Mouse (Mus musculus): ENCODE data around the gene Cers6. TPM values are rescaled to one million over a fixed set of nuclear protein-coding genes. Genes with fewer than 3 reads are reported as not detected.

Cers6 gene
- polyA plus RNA-seq, 1 experiment from 2014 or later = 88.4 TPM

GRCm38 (mm10) chr2:69055174-69055573 is 193.9 kb downstream of the Cers6 start:
- Histone ChIP-seq H3K4me3 (replicated peaks; ENCODE audit: low read depth, low read length) (no peak overlapping the region), H3K27ac (replicated peaks; ENCODE audit: low read depth, low read length) (no peak overlapping the region), H3K4me1 (ENCODE audit: control insufficient read depth, insufficient read depth, low read length) (no peaks in the 10 kb centered on the region), H3K9ac (replicated peaks; ENCODE audit: low read length) (no peak overlapping the region), H3K36me3 (ENCODE audit: control insufficient read depth, insufficient read depth, low read length) (no peaks in the 10 kb centered on the region), H3K27me3 (ENCODE audit: control insufficient read depth, insufficient read depth, low read length) (no peaks in the 10 kb centered on the region), H3K4me2 (ENCODE audit: low read length) (no peak overlapping the region), H3K9me3 (ENCODE audit: control insufficient read depth, low read length) (no peaks in the 10 kb centered on the region)
- 96% methylated on average over 6 of the region's 6 CpGs for WGBS
- ATAC-seq (ENCODE audit: low FRiP score, low TSS enrichment) (no peak), DNase-seq (no peak)

DNA sequence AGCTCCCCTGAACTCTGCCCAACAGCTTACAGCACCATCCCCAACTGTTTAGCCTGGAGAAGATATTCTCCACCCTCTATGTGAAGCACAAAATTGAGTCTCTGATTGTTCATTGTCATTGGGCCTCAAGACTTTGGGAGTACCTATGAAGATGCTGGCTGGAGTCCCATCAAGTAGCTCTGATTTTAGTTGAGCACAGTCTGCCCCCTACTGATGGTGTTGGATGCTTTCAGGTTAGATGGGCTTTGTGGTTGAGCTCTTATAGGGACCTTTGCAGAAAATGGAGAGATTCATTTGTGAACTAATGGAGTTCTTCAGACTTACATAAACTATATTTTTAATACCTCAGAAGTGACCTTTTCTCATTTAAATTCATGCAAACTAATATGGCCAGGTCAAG is 200.1 kb downstream of the Cers6 start:
- H3K9ac ChIP-seq (replicated peaks; ENCODE audit: low read length) = no peak overlapping the region
- no peaks in the 10 kb centered on the region for H3K4me1 ChIP-seq (ENCODE audit: control insufficient read depth, insufficient read depth, low read length)
- no peak overlapping the region for H3K27ac ChIP-seq (replicated peaks; ENCODE audit: low read depth, low read length)
- ATAC-seq (ENCODE audit: low FRiP score, low TSS enrichment) = no peak
- no peaks in the 10 kb centered on the region for H3K27me3 ChIP-seq (ENCODE audit: control insufficient read depth, insufficient read depth, low read length)
- peak; percentile 21 for DNase-seq
- no peaks in the 10 kb centered on the region for H3K9me3 ChIP-seq (ENCODE audit: control insufficient read depth, low read length)
- no peak overlapping the region for H3K4me2 ChIP-seq (ENCODE audit: low read length)
- H3K36me3 ChIP-seq (ENCODE audit: control insufficient read depth, insufficient read depth, low read length) = no peaks in the 10 kb centered on the region
- H3K4me3 ChIP-seq (replicated peaks; ENCODE audit: low read depth, low read length) = no peak overlapping the region

DNA sequence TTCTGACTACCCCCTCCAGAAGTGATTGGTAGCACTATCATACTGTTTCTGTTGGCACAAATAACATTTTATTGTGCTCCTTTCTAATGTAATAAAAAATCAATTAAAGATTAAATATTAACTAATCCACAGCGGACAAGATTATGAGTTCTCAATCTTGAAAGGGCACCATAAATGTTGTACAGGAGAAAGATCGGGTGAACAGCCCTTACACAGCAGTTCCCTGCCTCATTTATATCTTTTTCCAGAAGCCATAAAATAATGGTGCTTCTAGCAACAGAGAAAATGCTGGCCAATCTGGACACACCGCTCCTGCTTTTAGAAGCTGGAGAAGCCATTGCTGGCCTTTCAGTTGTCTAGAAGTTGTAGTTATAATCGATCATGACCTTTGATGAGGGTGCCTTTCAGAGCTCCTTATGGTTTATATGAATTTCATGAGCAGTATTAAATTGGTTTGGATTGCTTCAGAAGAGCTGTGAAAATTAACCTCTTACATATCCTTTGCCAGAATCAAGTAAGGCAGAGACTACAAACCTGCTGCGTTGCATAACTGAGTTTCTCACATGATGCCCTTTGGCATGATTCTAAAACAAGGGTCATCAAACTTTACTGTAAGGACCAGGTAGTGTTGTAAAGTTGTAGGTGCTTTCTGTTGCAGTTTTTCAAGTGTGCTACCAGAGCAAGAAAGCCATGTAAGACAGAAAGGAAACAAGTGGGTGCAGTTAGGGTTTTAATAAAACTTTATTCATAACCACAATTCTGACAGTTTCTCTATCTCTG is 200.9 kb downstream of the Cers6 start:
- no peak overlapping the region for H3K27ac ChIP-seq (replicated peaks; ENCODE audit: low read depth, low read length)
- no peaks in the 10 kb centered on the region for H3K36me3 ChIP-seq (ENCODE audit: control insufficient read depth, insufficient read depth, low read length)
- no peaks in the 10 kb centered on the region for H3K27me3 ChIP-seq (ENCODE audit: control insufficient read depth, insufficient read depth, low read length)
- 94% methylated on average over 5 of the region's 5 CpGs for WGBS
- no peak overlapping the region for H3K4me3 ChIP-seq (replicated peaks; ENCODE audit: low read depth, low read length)
- no peaks in the 10 kb centered on the region for H3K9me3 ChIP-seq (ENCODE audit: control insufficient read depth, low read length)
- no peaks in the 10 kb centered on the region for H3K4me1 ChIP-seq (ENCODE audit: control insufficient read depth, insufficient read depth, low read length)
- H3K4me2 ChIP-seq (ENCODE audit: low read length) = no peak overlapping the region
- DNase-seq (no peak), ATAC-seq (ENCODE audit: low FRiP score, low TSS enrichment) (no peak)
- H3K9ac ChIP-seq (replicated peaks; ENCODE audit: low read length) = no peak overlapping the region

DNA sequence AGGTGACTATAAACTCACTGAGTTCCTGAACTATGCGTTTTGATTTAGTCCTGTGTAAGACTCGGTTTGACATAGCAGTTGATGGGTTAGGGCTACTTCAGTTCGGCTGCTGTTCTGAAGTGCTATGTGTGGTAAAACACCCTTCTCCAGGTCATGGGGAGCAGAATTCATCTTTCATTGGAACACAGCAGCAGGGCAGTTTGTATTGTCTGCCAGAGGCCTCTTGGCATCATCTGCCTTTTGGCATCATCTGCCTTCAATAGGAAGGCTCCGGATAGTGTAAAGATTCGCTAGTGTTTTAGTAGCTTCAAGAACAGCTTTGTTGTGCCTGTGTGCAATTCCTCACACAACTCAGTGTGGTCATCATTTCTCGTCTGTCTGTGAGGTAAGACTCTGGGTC is 203.5 kb downstream of the Cers6 start:
- H3K36me3 ChIP-seq (ENCODE audit: control insufficient read depth, insufficient read depth, low read length) = no peaks in the 10 kb centered on the region
- 94% methylated on average over 6 of the region's 6 CpGs for WGBS
- no peak for ATAC-seq (ENCODE audit: low FRiP score, low TSS enrichment)

DNA sequence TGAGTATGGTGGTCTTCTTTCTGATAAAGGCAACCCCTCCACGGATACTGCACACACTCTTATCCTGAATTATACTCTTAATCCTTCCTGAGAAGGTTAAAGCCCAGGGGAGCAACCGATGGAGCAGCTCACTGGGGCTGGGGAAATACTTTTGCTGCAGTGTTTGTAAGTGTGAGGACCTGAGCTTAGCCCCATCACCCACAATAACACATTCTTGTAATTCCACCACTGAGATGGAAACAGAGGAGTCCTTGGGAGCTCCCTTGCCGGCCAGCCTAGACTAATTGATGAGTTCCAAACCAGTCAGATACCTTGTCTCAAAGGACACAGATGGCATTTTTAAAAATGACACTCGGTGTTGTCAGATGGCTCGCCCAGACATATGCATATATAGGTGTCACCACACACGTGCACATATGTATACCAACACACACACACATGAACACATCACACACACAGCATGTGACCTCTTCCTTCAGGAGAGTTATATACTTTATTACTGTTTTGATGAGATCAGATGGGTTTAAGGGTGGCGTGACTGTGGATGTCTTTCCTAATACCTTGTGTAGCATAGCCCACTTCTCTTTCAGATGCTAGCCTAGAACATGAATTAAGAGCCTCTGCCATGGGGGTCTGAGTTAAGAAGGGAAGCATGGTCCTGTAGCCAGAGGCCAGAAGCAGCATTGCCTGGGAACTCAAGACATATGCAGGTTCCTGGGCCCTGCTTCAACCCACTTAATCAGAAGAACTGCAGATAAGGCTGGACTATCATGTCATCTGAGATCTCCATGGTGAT is 210.4 kb downstream of the Cers6 start:
- Histone ChIP-seq H3K4me1 (ENCODE audit: control insufficient read depth, insufficient read depth, low read length) (no peaks in the 10 kb centered on the region), H3K9ac (replicated peaks; ENCODE audit: low read length) (no peak overlapping the region), H3K9me3 (ENCODE audit: control insufficient read depth, low read length) (no peaks in the 10 kb centered on the region), H3K4me2 (ENCODE audit: low read length) (no peak overlapping the region), H3K4me3 (replicated peaks; ENCODE audit: low read depth, low read length) (no peak overlapping the region), H3K27me3 (ENCODE audit: control insufficient read depth, insufficient read depth, low read length) (no peaks in the 10 kb centered on the region), H3K27ac (replicated peaks; ENCODE audit: low read depth, low read length) (no peak overlapping the region), H3K36me3 (ENCODE audit: control insufficient read depth, insufficient read depth, low read length) (no peaks in the 10 kb centered on the region)
- ATAC-seq (ENCODE audit: low FRiP score, low TSS enrichment) = no peak
- no peak for DNase-seq
- 61% methylated on average over 7 of the region's 7 CpGs for WGBS

More for the DNA sequence above, 203.5 kb downstream of the Cers6 start:
- H3K9me3 ChIP-seq (ENCODE audit: control insufficient read depth, low read length) = no peaks in the 10 kb centered on the region
- no peak overlapping the region for H3K9ac ChIP-seq (replicated peaks; ENCODE audit: low read length)
- H3K4me2 ChIP-seq (ENCODE audit: low read length) = no peak overlapping the region
- no peak overlapping the region for H3K4me3 ChIP-seq (replicated peaks; ENCODE audit: low read depth, low read length)
- DNase-seq = no peak
- H3K27me3 ChIP-seq (ENCODE audit: control insufficient read depth, insufficient read depth, low read length) = no peaks in the 10 kb centered on the region
- no peaks in the 10 kb centered on the region for H3K4me1 ChIP-seq (ENCODE audit: control insufficient read depth, insufficient read depth, low read length)
- H3K27ac ChIP-seq (replicated peaks; ENCODE audit: low read depth, low read length) = no peak overlapping the region

GRCm38 (mm10) chr2:69077189-69077588 is 215.9 kb downstream of the Cers6 start:
- no peak for ATAC-seq (ENCODE audit: low FRiP score, low TSS enrichment)

DNA sequence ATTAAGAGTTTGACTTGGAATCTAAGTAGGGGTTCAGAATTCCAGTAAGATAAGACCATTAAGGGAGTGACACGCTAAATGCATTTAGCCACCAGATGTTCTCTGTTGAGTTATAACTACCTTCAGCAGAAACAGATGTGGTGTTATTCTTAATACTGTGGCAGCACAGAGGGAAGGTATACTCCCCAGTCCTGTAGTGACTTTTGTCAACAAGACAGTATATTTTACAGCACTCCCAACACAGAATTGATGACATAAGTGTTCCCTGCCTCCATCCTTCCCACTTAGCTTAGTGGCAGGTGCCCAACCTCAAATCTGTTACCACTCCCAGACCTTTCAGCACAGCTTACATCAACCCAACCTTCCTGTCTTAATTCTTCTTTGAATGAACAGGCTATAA is 219.5 kb downstream of the Cers6 start:
- DNase-seq = no peak
- 100% methylated on average over 1 of the region's 1 CpGs for WGBS

More at GRCm38 (mm10) chr2:69077189-69077588, 215.9 kb downstream of the Cers6 start:
- DNase-seq = no peak
- Histone ChIP-seq H3K27ac (replicated peaks; ENCODE audit: low read depth, low read length) (no peak overlapping the region), H3K9me3 (ENCODE audit: control insufficient read depth, low read length) (no peaks in the 10 kb centered on the region), H3K36me3 (ENCODE audit: control insufficient read depth, insufficient read depth, low read length) (no peaks in the 10 kb centered on the region), H3K4me3 (replicated peaks; ENCODE audit: low read depth, low read length) (no peak overlapping the region), H3K4me2 (ENCODE audit: low read length) (no peak overlapping the region), H3K4me1 (ENCODE audit: control insufficient read depth, insufficient read depth, low read length) (no peaks in the 10 kb centered on the region), H3K27me3 (ENCODE audit: control insufficient read depth, insufficient read depth, low read length) (no peaks in the 10 kb centered on the region), H3K9ac (replicated peaks; ENCODE audit: low read length) (no peak overlapping the region)
- WGBS = 88% methylated on average over 3 of the region's 3 CpGs

GRCm38 (mm10) chr2:69082499-69083197 is 221.4 kb downstream of the Cers6 start:
- Histone ChIP-seq H3K4me3 (replicated peaks; ENCODE audit: low read depth, low read length) (no peak overlapping the region), H3K9me3 (ENCODE audit: control insufficient read depth, low read length) (no peaks in the 10 kb centered on the region), H3K9ac (replicated peaks; ENCODE audit: low read length) (no peak overlapping the region), H3K27me3 (ENCODE audit: control insufficient read depth, insufficient read depth, low read length) (no peaks in the 10 kb centered on the region), H3K4me2 (ENCODE audit: low read length) (no peak overlapping the region), H3K4me1 (ENCODE audit: control insufficient read depth, insufficient read depth, low read length) (peaks cover 18% of the 10 kb centered on the region), H3K27ac (replicated peaks; ENCODE audit: low read depth, low read length) (no peak overlapping the region), H3K36me3 (ENCODE audit: control insufficient read depth, insufficient read depth, low read length) (no peaks in the 10 kb centered on the region)
- DNase-seq (no peak), ATAC-seq (ENCODE audit: low FRiP score, low TSS enrichment) (no peak)
- WGBS = 56% methylated on average over 8 of the region's 8 CpGs

More for the DNA sequence above, 219.5 kb downstream of the Cers6 start:
- H3K4me2 ChIP-seq (ENCODE audit: low read length) = no peak overlapping the region
- H3K4me1 ChIP-seq (ENCODE audit: control insufficient read depth, insufficient read depth, low read length) = 0 out of 2 replicates have a peak, but pooled peaks cover 4% of the 10 kb centered on the region
- H3K36me3 ChIP-seq (ENCODE audit: control insufficient read depth, insufficient read depth, low read length) = no peaks in the 10 kb centered on the region
- no peak overlapping the region for H3K4me3 ChIP-seq (replicated peaks; ENCODE audit: low read depth, low read length)
- H3K9me3 ChIP-seq (ENCODE audit: control insufficient read depth, low read length) = no peaks in the 10 kb centered on the region
- no peaks in the 10 kb centered on the region for H3K27me3 ChIP-seq (ENCODE audit: control insufficient read depth, insufficient read depth, low read length)
- no peak for ATAC-seq (ENCODE audit: low FRiP score, low TSS enrichment)
- no peak overlapping the region for H3K27ac ChIP-seq (replicated peaks; ENCODE audit: low read depth, low read length)
- H3K9ac ChIP-seq (replicated peaks; ENCODE audit: low read length) = no peak overlapping the region
